Mouse (Mus musculus) midbrain, embryonic 14.5 days (tissue): ENCODE measurements at regions not wholly inside any gene's neighbourhood (a gene's known extent, or its start where the extent isn't known, plus 50 kb on each side); places are given as distances from the start of the nearest gene placed in this dataset.

Experiments
- ATAC-seq: fragments of 200-750 bp; cut with Nextera tagmentation; 2 replicates; pipeline ENCODE4 v1.8.0; 2017; ENCODE audit warnings: moderate number of reproducible peaks, moderate library complexity; ENCODE audit not compliant: low FRiP score, low TSS enrichment
- DNase-seq: peaks from one replicate; pipeline ENCODE4 v3.0.0-alpha.2; 2015
- H3K27ac ChIP-seq: fragments of 300-500 bp; sonication (generic); replicated peaks from 2 replicates; pipeline ENCODE4 v1.5.1; 2014; ENCODE audit warnings: mild to moderate bottlenecking, low read depth, low read length, moderate library complexity
- H3K27me3 ChIP-seq: fragments of 300-500 bp; sonication (generic); 2 replicates; pipeline ENCODE4 v1.6.1; 2014; ENCODE audit warnings: low read length, control low read depth, mixed read lengths; ENCODE audit not compliant: control insufficient read depth, insufficient read depth
- H3K36me3 ChIP-seq: fragments of 300-500 bp; sonication (generic); 2 replicates; pipeline ENCODE4 v1.6.1; 2014; ENCODE audit warnings: low read length, control low read depth; ENCODE audit not compliant: control insufficient read depth, insufficient read depth
- H3K4me1 ChIP-seq: fragments of 300-500 bp; sonication (generic); 2 replicates; pipeline ENCODE4 v1.6.1; 2014; ENCODE audit warnings: mild to moderate bottlenecking, antibody characterized with exemption, low read length, control low read depth; ENCODE audit not compliant: control insufficient read depth, insufficient read depth
- H3K4me2 ChIP-seq: fragments of 300-500 bp; sonication (generic); 2 replicates; pipeline ENCODE4 v1.6.1; 2014; ENCODE audit warnings: mild to moderate bottlenecking, low read length, moderate library complexity
- H3K4me3 ChIP-seq: fragments of 300-500 bp; sonication (generic); replicated peaks from 2 replicates; pipeline ENCODE4 v1.5.1; 2014; ENCODE audit warnings: low read depth, low read length
- H3K9ac ChIP-seq: fragments of 300-500 bp; sonication (generic); replicated peaks from 2 replicates; pipeline ENCODE4 v1.6.1; 2014; ENCODE audit warnings: mild to moderate bottlenecking, low read length, moderate library complexity
- H3K9me3 ChIP-seq: fragments of 300-500 bp; sonication (generic); 2 replicates; pipeline ENCODE4 v1.6.1; 2016; ENCODE audit warnings: low read length, control low read depth, mixed read lengths; ENCODE audit not compliant: control insufficient read depth
- WGBS: fragments of 180-500 bp; shearing (Covaris S2); extraction: QIAGEN DNeasy Blood & Tissue Kit; methylation state at CpG from one replicate; pipeline ENCODE4 v1.1.7; 2014; 5-methylcytosine and 5-hydroxymethylcytosine counted together

GRCm38 (mm10) chr7:69573730-69574129 is 792.8 kb downstream of the Nr2f2 start:
- H3K27ac ChIP-seq, result no peak overlapping the region
- H3K4me3 ChIP-seq, result no peak overlapping the region
- no peak overlapping the region for H3K4me2 ChIP-seq
- H3K27me3 ChIP-seq, result peaks cover 8% of the 10 kb centered on the region; the same call in 1 of the 2 replicates
- WGBS, result 78% methylated on average over 5 of the region's 5 CpGs
- DNase-seq, result no peak
- H3K9me3 ChIP-seq, result no peaks in the 10 kb centered on the region
- peaks cover under 1% of the 10 kb centered on the region for H3K4me1 ChIP-seq
- ATAC-seq, result no peak
- H3K36me3 ChIP-seq, result no peaks in the 10 kb centered on the region
- no peak overlapping the region for H3K9ac ChIP-seq

GRCm38 (mm10) chr7:69572626-69573394 is 793.7 kb downstream of the Nr2f2 start:
- H3K27me3 ChIP-seq, result peaks cover 8% of the 10 kb centered on the region; the same call in 1 of the 2 replicates
- no peak overlapping the region for H3K4me3 ChIP-seq
- no peak overlapping the region for H3K27ac ChIP-seq
- H3K9me3 ChIP-seq, result no peaks in the 10 kb centered on the region
- no peaks in the 10 kb centered on the region for H3K36me3 ChIP-seq
- 66% methylated on average over 7 of the region's 7 CpGs for WGBS
- ATAC-seq, result peak; percentile 53; the same call in 1 of the 2 replicates
- DNase-seq, result peak; percentile 38
- H3K4me2 ChIP-seq, result no peak overlapping the region
- H3K9ac ChIP-seq, result no peak overlapping the region
- H3K4me1 ChIP-seq, result no peaks in the 10 kb centered on the region

- 0 out of 2 replicates have a peak, but pooled peaks cover 3% of the 10 kb centered on the region for H3K4me1 ChIP-seq
- H3K9me3 ChIP-seq, result no peaks in the 10 kb centered on the region
- no peak overlapping the region for H3K4me3 ChIP-seq
- DNase-seq, result peak; percentile 37
- no peaks in the 10 kb centered on the region for H3K27me3 ChIP-seq
- WGBS, result 56% methylated on average over 4 of the region's 4 CpGs
- H3K4me2 ChIP-seq, result no peak overlapping the region
- H3K27ac ChIP-seq, result no peak overlapping the region
- H3K36me3 ChIP-seq, result no peaks in the 10 kb centered on the region
- no peak for ATAC-seq
- no peak overlapping the region for H3K9ac ChIP-seq
These were observed 799.6 kb downstream of the Nr2f2 start for GRCm38 (mm10) chr7:69566949-69567348.

GRCm38 (mm10) chr7:69564432-69564831 is 802.1 kb downstream of the Nr2f2 start:
- Histone ChIP-seq H3K9me3 (no peaks in the 10 kb centered on the region), H3K27me3 (no peaks in the 10 kb centered on the region), H3K4me1 (0 out of 2 replicates have a peak, but pooled peaks cover 3% of the 10 kb centered on the region), H3K36me3 (no peaks in the 10 kb centered on the region), H3K27ac (no peak overlapping the region), H3K4me3 (no peak overlapping the region), H3K4me2 (no peak overlapping the region), H3K9ac (no peak overlapping the region)
- ATAC-seq, result no peak
- no peak for DNase-seq
- 82% methylated on average over 2 of the region's 2 CpGs for WGBS

GRCm38 (mm10) chr7:69554776-69555175 is 805.7 kb upstream of the Arrdc4 start:
- Histone ChIP-seq H3K4me3 (no peak overlapping the region), H3K4me1 (no peaks in the 10 kb centered on the region), H3K27me3 (no peaks in the 10 kb centered on the region), H3K9ac (no peak overlapping the region), H3K4me2 (no peak overlapping the region), H3K27ac (no peak overlapping the region), H3K36me3 (no peaks in the 10 kb centered on the region), H3K9me3 (no peaks in the 10 kb centered on the region)
- 72% methylated on average over 8 of the region's 8 CpGs for WGBS
- ATAC-seq, result no peak
- DNase-seq, result peak; percentile 21

- H3K4me1 ChIP-seq, result no peaks in the 10 kb centered on the region
- H3K4me2 ChIP-seq, result no peak overlapping the region
- no peak overlapping the region for H3K27ac ChIP-seq
- H3K9ac ChIP-seq, result no peak overlapping the region
- no peak for ATAC-seq
- 84% methylated on average over 6 of the region's 6 CpGs for WGBS
- H3K27me3 ChIP-seq, result no peaks in the 10 kb centered on the region
- no peak overlapping the region for H3K4me3 ChIP-seq
- DNase-seq, result no peak
- H3K9me3 ChIP-seq, result no peaks in the 10 kb centered on the region
- H3K36me3 ChIP-seq, result no peaks in the 10 kb centered on the region
These were observed 804.9 kb upstream of the Arrdc4 start for GRCm38 (mm10) chr7:69553981-69554380.

- H3K9me3 ChIP-seq, result no peaks in the 10 kb centered on the region
- H3K27ac ChIP-seq, result no peak overlapping the region
- ATAC-seq (no peak), DNase-seq (no peak)
- 87% methylated on average over 1 of the region's 1 CpGs for WGBS
- no peaks in the 10 kb centered on the region for H3K27me3 ChIP-seq
- H3K4me2 ChIP-seq, result no peak overlapping the region
- H3K4me1 ChIP-seq, result no peaks in the 10 kb centered on the region
- no peak overlapping the region for H3K9ac ChIP-seq
- H3K36me3 ChIP-seq, result no peaks in the 10 kb centered on the region
- H3K4me3 ChIP-seq, result no peak overlapping the region
These were observed 787.0 kb upstream of the Arrdc4 start for GRCm38 (mm10) chr7:69536072-69536471.

- Histone ChIP-seq H3K36me3 (no peaks in the 10 kb centered on the region), H3K9ac (no peak overlapping the region), H3K4me1 (no peaks in the 10 kb centered on the region), H3K27me3 (no peaks in the 10 kb centered on the region), H3K4me2 (no peak overlapping the region), H3K9me3 (no peaks in the 10 kb centered on the region), H3K4me3 (no peak overlapping the region), H3K27ac (no peak overlapping the region)
- WGBS, result 89% methylated on average over 2 of the region's 2 CpGs
- ATAC-seq (no peak), DNase-seq (no peak)
These were observed 764.9 kb upstream of the Arrdc4 start for GRCm38 (mm10) chr7:69513966-69514365.

GRCm38 (mm10) chr7:69510389-69510788 is 761.3 kb upstream of the Arrdc4 start:
- Histone ChIP-seq H3K4me3 (no peak overlapping the region), H3K9ac (no peak overlapping the region), H3K4me1 (no peaks in the 10 kb centered on the region), H3K9me3 (no peaks in the 10 kb centered on the region), H3K27ac (no peak overlapping the region), H3K27me3 (no peaks in the 10 kb centered on the region), H3K36me3 (no peaks in the 10 kb centered on the region), H3K4me2 (no peak overlapping the region)
- WGBS, result 56% methylated on average over 8 of the region's 8 CpGs
- ATAC-seq (no peak), DNase-seq (peak; percentile 41)
